Mouse (Mus musculus): ENCODE results near the gene 1810024B03Rik. TPM values are rescaled to one million over a fixed set of nuclear protein-coding genes. Genes with fewer than 3 reads are reported as not detected.
A peak's percentile ranks its signal among the peaks of the same experiment; 100 is the strongest.
"Not testable (repeated sequence)": the region's sequence is repeated elsewhere in the genome, so short reads cannot be mapped to it uniquely, and the experiment has no call there.

1810024B03Rik gene
- polyA plus RNA-seq, 1 experiment from 2014 or later, result 3.0 TPM

DNA sequence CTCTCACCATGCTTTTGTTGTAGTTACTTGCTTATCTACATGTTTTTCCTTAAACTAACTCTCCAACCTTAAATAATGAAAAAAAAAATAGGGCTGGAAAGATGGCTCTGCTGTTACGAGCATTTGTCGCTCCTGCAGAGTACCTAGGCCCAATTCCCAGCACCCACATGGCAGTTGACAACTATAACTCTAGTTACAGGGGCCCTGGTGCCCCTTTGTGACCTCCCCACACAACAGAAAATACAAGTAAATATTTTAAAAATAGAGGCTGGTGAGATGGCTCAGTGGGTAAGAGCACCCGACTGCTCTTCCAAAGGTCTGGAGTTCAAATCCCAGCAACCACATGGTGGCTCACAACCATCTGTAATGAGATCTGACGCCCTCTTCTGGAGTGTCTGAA lies 2.1 kb downstream of the 1810024B03Rik start:
- not testable (repeated sequence) for H3K4me3 ChIP-seq (ENCODE audit: low read depth, low read length); H3K4me2 ChIP-seq (replicated peaks; ENCODE audit: low read depth, low read length); ATAC-seq (ENCODE audit: low FRiP score); H3K27ac ChIP-seq (ENCODE audit: low read depth, low read length); H3K4me1 ChIP-seq (replicated peaks; ENCODE audit: control insufficient read depth, insufficient read depth, low read length); H3K9ac ChIP-seq (ENCODE audit: low read depth, low read length); H3K27me3 ChIP-seq (ENCODE audit: control insufficient read depth, insufficient read depth, low read length); DNase-seq (ENCODE audit: low spot score); H3K36me3 ChIP-seq (ENCODE audit: control insufficient read depth, insufficient read depth, low read length); H3K9me3 ChIP-seq (ENCODE audit: control insufficient read depth, low read length)
- 90% methylated on average over 4 of the region's 4 CpGs for WGBS

DNA sequence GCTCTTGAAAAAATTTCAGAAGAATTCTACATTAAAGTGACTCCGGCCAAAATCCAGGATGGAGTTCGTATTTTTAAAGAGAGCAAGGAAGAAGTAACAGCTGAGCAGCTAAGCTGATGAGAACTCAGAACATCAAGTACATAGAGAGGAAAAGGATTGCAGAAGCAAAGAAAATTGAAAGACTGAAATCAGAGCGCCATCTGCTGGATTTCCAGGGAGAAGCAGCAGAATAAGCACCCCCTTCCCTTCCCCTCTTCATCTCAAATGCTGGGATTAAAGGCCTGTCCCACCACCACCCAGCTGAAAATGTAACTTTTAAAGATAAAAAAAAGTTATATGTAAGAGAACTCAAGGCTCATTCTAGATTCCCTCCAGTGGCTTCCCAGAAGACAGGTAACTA lies 3.1 kb downstream of the 1810024B03Rik start:
- no peaks in the 10 kb centered on the region for H3K36me3 ChIP-seq (ENCODE audit: control insufficient read depth, insufficient read depth, low read length)
- no peak overlapping the region for H3K4me3 ChIP-seq (ENCODE audit: low read depth, low read length)
- H3K27ac ChIP-seq (ENCODE audit: low read depth, low read length), result no peak overlapping the region
- H3K27me3 ChIP-seq (ENCODE audit: control insufficient read depth, insufficient read depth, low read length), result no peaks in the 10 kb centered on the region
- H3K4me2 ChIP-seq (replicated peaks; ENCODE audit: low read depth, low read length), result no peak overlapping the region
- H3K9me3 ChIP-seq (ENCODE audit: control insufficient read depth, low read length), result no peaks in the 10 kb centered on the region
- no peak for ATAC-seq (ENCODE audit: low FRiP score)
- H3K9ac ChIP-seq (ENCODE audit: low read depth, low read length), result no peak overlapping the region
- H3K4me1 ChIP-seq (replicated peaks; ENCODE audit: control insufficient read depth, insufficient read depth, low read length), result no peaks in the 10 kb centered on the region; the same call in 1 of the 2 replicates
- peak; percentile 77 for DNase-seq (ENCODE audit: low spot score)
- 46% methylated on average over 3 of the region's 3 CpGs for WGBS

DNA sequence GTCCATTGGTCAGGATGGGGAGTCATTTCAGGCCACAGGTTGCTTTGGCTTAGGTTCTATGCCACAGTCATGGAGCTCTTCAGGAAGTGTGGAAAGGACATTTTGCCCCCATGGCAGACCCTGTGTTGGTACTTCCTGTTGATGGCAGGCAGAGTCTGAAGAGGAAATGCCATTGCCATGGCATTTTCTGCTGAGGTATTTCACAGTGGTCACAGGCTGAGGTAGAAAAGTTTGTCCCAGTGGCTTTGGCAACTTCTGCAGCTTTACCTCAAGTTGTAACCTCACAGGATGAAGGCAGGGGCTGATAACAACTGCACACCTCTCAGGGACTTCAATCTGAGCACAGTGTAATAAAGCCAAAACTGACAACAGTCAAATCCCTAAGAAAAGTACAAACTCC lies 18.5 kb downstream of the 1810024B03Rik start:
- Histone ChIP-seq H3K4me3 (ENCODE audit: low read depth, low read length) (no peak overlapping the region), H3K4me2 (replicated peaks; ENCODE audit: low read depth, low read length) (no peak overlapping the region), H3K36me3 (ENCODE audit: control insufficient read depth, insufficient read depth, low read length) (no peaks in the 10 kb centered on the region), H3K4me1 (replicated peaks; ENCODE audit: control insufficient read depth, insufficient read depth, low read length) (no peaks in the 10 kb centered on the region), H3K9me3 (ENCODE audit: control insufficient read depth, low read length) (no peaks in the 10 kb centered on the region), H3K27ac (ENCODE audit: low read depth, low read length) (no peak overlapping the region), H3K9ac (ENCODE audit: low read depth, low read length) (no peak overlapping the region), H3K27me3 (ENCODE audit: control insufficient read depth, insufficient read depth, low read length) (no peaks in the 10 kb centered on the region)
- DNase-seq (ENCODE audit: low spot score), result no peak
- ATAC-seq (ENCODE audit: low FRiP score), result no peak

DNA sequence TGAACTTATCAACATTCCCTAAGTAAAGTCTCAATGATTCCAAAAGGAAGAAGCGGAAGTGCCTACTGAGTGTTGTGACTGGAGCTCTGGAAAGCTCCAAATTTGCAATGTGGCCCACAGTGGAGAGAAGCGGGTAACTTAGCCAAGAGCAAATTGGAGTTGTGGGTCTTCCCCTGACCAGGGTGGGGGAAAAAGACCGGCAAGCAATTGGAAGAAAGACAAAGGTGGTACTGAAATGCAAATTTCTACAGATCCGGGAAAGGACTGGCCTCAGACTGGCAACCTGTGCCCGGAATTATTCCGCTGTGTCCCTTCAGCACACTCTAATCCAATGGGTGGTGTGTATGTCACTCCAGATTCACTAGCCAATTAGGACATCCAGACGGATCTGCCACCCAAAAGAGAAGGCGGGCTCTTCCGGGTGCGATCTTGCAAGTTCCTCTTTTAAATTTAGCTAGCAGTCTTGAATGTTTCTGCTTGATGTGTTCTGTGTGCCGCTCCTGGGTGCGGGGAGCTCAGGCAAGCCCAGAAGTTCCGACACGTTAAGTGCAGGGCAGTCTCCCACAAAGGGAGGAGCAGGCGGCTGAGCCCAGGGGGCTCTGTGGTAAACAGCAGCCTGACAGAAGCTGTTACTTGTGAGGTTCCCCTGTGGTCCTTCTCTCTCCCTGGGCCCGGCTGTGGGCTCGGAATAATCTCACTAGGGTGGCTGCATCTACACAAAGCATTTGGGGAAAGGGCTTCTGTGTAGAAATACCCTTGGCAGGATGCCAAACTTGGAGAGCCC lies 25.3 kb downstream of the 1810024B03Rik start:
- Histone ChIP-seq H3K4me1 (replicated peaks; ENCODE audit: control insufficient read depth, insufficient read depth, low read length) (no peaks in the 10 kb centered on the region), H3K27ac (ENCODE audit: low read depth, low read length) (peak overlapping the region; percentile 60), H3K4me2 (replicated peaks; ENCODE audit: low read depth, low read length) (peak overlapping the region; percentile 68), H3K9ac (ENCODE audit: low read depth, low read length) (peak overlapping the region; percentile 82), H3K4me3 (ENCODE audit: low read depth, low read length) (peak overlapping the region; percentile 47), H3K36me3 (ENCODE audit: control insufficient read depth, insufficient read depth, low read length) (no peaks in the 10 kb centered on the region), H3K9me3 (ENCODE audit: control insufficient read depth, low read length) (no peaks in the 10 kb centered on the region), H3K27me3 (ENCODE audit: control insufficient read depth, insufficient read depth, low read length) (no peaks in the 10 kb centered on the region)
- DNase-seq (ENCODE audit: low spot score) (peak; percentile 79), ATAC-seq (ENCODE audit: low FRiP score) (peak; percentile 99)
- WGBS, result 1% methylated on average over 16 of the region's 17 CpGs

DNA sequence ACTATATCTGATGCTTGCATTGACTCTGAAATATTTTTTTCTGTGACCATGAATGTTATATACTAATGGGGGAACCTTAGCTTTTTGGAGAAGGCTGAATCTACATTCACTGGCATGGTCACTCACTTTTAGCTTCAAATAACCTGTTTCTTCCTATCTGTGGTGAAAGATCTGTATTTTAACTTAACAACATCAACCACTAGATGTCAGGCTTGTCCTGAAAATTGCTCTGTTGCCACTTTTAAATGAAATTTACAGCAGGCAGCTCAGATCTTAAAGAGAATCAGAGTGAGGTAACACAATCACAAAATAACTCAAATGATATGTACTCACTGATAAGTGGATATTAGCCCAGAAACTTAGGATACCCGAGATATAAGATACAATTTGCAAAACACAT lies 41.8 kb downstream of the 1810024B03Rik start:
- not testable (repeated sequence) for ATAC-seq (ENCODE audit: low FRiP score); H3K4me1 ChIP-seq (replicated peaks; ENCODE audit: control insufficient read depth, insufficient read depth, low read length); H3K4me2 ChIP-seq (replicated peaks; ENCODE audit: low read depth, low read length); H3K27ac ChIP-seq (ENCODE audit: low read depth, low read length); H3K4me3 ChIP-seq (ENCODE audit: low read depth, low read length); H3K9ac ChIP-seq (ENCODE audit: low read depth, low read length); H3K27me3 ChIP-seq (ENCODE audit: control insufficient read depth, insufficient read depth, low read length); H3K36me3 ChIP-seq (ENCODE audit: control insufficient read depth, insufficient read depth, low read length); H3K9me3 ChIP-seq (ENCODE audit: control insufficient read depth, low read length)
- WGBS, result 15% methylated on average over 1 of the region's 1 CpGs
- peak; percentile 59 for DNase-seq (ENCODE audit: low spot score)

DNA sequence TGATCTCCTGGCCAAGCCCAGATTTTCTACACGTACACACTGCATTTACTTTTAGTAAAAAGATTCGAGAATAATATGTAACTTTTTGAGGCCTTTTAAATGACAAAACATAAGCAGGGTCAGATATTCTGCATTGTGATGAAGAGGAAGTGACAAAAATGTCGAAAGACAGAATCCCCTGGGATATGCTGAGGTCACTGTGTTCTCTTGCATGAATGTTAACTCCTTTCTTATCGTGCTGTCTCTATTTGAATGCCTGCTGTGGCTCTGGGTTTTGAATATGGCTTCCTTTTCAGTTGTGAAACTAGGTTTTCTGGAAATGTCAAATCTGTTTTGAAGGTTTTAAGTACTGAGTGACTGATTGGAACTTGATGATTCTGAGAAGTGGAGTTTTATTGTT lies 42.4 kb downstream of the 1810024B03Rik start:
- Histone ChIP-seq H3K4me3 (ENCODE audit: low read depth, low read length) (no peak overlapping the region), H3K36me3 (ENCODE audit: control insufficient read depth, insufficient read depth, low read length) (no peaks in the 10 kb centered on the region), H3K9me3 (ENCODE audit: control insufficient read depth, low read length) (no peaks in the 10 kb centered on the region), H3K4me2 (replicated peaks; ENCODE audit: low read depth, low read length) (no peak overlapping the region), H3K4me1 (replicated peaks; ENCODE audit: control insufficient read depth, insufficient read depth, low read length) (no peaks in the 10 kb centered on the region), H3K9ac (ENCODE audit: low read depth, low read length) (no peak overlapping the region), H3K27me3 (ENCODE audit: control insufficient read depth, insufficient read depth, low read length) (no peaks in the 10 kb centered on the region), H3K27ac (ENCODE audit: low read depth, low read length) (no peak overlapping the region)
- no peak for DNase-seq (ENCODE audit: low spot score)
- WGBS, result 65% methylated on average over 4 of the region's 4 CpGs
- no peak for ATAC-seq (ENCODE audit: low FRiP score)

DNA sequence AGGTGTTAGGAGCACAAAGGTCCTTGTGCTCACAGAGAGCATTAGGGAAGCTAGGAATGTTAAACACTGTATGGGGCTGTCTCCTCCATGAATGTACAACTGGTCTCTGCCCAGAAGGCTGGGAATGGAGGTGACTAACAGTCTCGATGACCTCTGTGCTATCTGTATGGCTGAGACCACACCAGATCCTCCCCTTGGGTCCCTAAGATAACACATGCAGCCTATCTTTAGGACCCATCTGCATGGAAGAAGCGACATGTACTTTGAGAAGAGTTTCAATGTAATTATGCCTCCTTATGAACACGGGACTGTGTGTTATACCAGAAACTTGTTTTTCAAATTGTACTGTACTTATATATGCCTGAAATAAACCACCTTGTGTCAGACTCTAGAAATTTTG lies 62.4 kb downstream of the 1810024B03Rik start:
- 84% methylated on average over 3 of the region's 3 CpGs for WGBS
- Histone ChIP-seq H3K9ac (ENCODE audit: low read depth, low read length) (no peak overlapping the region), H3K4me1 (replicated peaks; ENCODE audit: control insufficient read depth, insufficient read depth, low read length) (no peaks in the 10 kb centered on the region), H3K27me3 (ENCODE audit: control insufficient read depth, insufficient read depth, low read length) (no peaks in the 10 kb centered on the region), H3K4me3 (ENCODE audit: low read depth, low read length) (no peak overlapping the region), H3K4me2 (replicated peaks; ENCODE audit: low read depth, low read length) (no peak overlapping the region), H3K36me3 (ENCODE audit: control insufficient read depth, insufficient read depth, low read length) (no peaks in the 10 kb centered on the region), H3K9me3 (ENCODE audit: control insufficient read depth, low read length) (no peaks in the 10 kb centered on the region), H3K27ac (ENCODE audit: low read depth, low read length) (no peak overlapping the region)
- DNase-seq (ENCODE audit: low spot score) (no peak), ATAC-seq (ENCODE audit: low FRiP score) (no peak)

DNA sequence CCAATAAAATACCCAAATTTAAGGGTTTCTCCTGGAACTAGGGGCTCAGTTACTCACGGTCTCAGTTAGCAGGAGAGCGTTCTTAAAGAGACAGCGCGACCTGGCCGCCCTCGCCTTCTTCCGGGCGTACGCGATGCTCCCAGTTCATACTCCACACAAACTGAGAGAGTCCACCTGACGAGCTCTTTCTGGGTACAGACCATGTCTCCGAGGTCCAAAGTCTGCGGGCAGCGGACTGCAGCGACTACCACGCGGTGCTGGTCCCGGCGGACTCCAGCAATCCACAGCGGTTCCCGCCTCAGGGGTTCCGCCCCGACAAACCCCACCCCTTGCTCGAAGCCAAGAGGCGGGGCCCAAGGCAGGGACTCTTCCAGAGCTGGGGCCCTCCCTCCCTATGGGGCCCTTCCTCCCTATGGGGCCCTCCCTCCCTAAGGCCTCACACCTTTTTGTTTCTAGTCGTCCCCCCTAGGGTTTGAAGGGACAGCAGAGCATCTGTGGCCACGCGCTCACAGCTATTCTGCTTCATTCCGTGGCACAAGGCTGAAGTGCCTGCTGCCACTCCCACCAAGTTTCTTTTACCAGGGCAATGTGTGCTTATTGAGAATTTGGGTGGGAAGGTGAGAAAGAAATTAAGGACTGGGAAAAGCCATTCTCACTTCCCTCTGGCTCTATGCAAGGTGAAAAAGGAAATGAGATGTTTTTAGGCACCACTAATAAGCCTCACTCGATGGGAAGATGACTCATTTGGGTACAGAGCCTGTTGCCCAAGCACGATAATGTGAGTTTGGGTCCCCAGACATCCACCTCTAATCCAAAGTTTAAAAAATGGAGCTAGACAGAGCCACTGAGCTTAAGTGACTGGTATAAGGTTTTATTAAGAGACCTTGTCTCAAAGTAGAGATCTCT lies 64.7 kb downstream of the 1810024B03Rik start, which contains the start of gene Itpripl1:
Gene Itpripl1 (minus strand): TSS at position 285 of the 906 bp plus-strand sequence.
- DNase-seq (ENCODE audit: low spot score) (peak; percentile 68), ATAC-seq (ENCODE audit: low FRiP score) (peak; percentile 85)
- Histone ChIP-seq H3K27ac (ENCODE audit: low read depth, low read length) (no peak within 1 kb of the TSS), H3K9me3 (ENCODE audit: control insufficient read depth, low read length) (no peaks in the 10 kb centered on the region), H3K4me3 (ENCODE audit: low read depth, low read length) (peak within 1 kb of the TSS; percentile 48), H3K36me3 (ENCODE audit: control insufficient read depth, insufficient read depth, low read length) (no peaks in the 10 kb centered on the region), H3K4me2 (replicated peaks; ENCODE audit: low read depth, low read length) (peak within 1 kb of the TSS; percentile 62), H3K9ac (ENCODE audit: low read depth, low read length) (peak within 1 kb of the TSS; percentile 62), H3K4me1 (replicated peaks; ENCODE audit: control insufficient read depth, insufficient read depth, low read length) (no peaks in the 10 kb centered on the region), H3K27me3 (ENCODE audit: control insufficient read depth, insufficient read depth, low read length) (no peaks in the 10 kb centered on the region)
- WGBS, result 3% methylated on average over 31 of the region's 31 CpGs
